Mouse (Mus musculus) central nervous system, embryonic 11.5 days (tissue): Measurements from ENCODE around the gene Gm6370. TPM values are rescaled to one million over a fixed set of nuclear protein-coding genes. Genes with fewer than 3 reads are reported as not detected.

Source experiments
- polyA plus RNA-seq: library from polyadenylated mRNA; depleted of rRNA; stranded (reverse); fragments of >200 nt; gene quantifications from 2 replicates; pipeline ENCODE4 v1.2.3, GENCODE M21; 2012; rRNA removed

Gm6370 gene
- polyA plus RNA-seq, result not detected in 2 replicates

DNA sequence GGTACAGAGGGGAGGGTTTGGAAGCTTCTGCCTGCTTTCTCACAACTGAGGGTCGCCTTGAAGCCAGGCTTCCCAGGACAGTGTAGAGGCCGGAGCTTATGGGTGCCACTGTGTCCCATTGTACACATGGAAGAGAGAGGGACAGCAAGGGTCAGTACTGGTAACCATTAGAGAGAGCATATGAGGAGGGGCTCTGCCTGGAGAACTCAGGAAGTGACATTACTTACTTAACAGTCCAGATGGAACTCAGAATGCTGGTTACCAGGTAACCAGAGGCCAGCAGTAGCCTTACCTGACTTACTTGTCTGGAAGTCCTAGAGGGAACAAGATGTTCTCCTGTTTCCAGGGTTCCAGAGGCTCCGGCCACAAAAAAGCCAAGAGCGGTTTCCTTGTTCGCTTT lies at the start of gene Gm6370:
TSS of gene Gm6370 (plus strand) at position 301 of the 400 bp plus-strand sequence.

DNA sequence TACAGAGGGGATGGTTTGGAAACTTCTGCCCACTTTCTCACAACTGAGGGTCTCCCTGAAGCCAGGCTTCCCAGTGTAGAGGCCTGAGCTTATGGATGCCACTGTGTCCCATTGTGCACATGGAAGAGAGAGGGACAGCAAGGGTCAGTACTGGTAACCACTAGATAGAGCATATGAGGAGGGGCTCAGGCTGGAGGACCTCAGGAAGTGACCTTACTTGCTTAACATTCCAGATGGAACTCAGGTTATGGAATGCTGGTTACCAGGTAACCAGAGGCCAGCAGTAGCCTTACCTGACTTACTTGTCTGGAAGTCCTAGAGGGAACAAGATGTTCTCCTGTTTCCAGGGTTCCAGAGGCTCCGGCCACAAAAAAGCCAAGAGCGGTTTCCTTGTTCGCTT lies 9.5 kb upstream of the Gm6370 start, which contains the start of gene Gm6408:
TSS of gene Gm6408 (plus strand) at position 301 of the 400 bp plus-strand sequence.

GRCm38 (mm10) chr5:146502099-146502498 lies 10.9 kb downstream of the Gm6370 start, which contains the start of gene 4930449I24Rik:
Gene 4930449I24Rik, plus strand, starts transcription at chr5:146502399.

DNA sequence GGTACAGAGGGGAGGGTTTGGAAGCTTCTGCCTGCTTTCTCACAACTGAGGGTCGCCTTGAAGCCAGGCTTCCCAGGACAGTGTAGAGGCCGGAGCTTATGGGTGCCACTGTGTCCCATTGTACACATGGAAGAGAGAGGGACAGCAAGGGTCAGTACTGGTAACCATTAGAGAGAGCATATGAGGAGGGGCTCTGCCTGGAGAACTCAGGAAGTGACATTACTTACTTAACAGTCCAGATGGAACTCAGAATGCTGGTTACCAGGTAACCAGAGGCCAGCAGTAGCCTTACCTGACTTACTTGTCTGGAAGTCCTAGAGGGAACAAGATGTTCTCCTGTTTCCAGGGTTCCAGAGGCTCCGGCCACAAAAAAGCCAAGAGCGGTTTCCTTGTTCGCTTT lies 22.7 kb downstream of the Gm6370 start, which contains the start of gene Gm3402:
TSS of gene Gm3402 (plus strand) at position 301 of the 400 bp plus-strand sequence.

DNA sequence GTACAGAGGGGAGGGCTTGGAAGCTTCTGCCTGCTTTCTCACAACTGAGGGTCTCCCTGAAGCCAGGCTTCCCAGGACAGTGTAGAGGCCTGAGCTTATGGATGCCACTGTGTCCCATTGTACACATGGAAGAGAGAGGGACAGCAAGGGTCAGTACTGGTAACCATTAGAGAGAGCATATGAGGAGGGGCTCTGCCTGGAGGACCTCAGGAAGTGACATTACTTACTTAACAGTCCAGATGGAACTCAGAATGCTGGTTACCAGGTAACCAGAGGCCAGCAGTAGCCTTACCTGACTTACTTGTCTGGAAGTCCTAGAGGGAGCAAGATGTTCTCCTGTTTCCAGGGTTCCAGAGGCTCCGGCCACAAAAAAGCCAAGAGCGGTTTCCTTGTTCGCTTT lies 34.3 kb downstream of the Gm6370 start, which contains the start of gene Gm3404:
TSS of gene Gm3404 (plus strand) at position 301 of the 400 bp plus-strand sequence.

GRCm38 (mm10) chr5:146537347-146537746 lies 46.2 kb downstream of the Gm6370 start, which contains the start of gene Gm3409:
Gene Gm3409, plus strand, starts transcription at chr5:146537647.

Other genes starting within 250 kb of the Gm6370 start
- gene Wasf3, start 106.4 kb upstream of the Gm6370 start, polyA plus RNA-seq, result 18.0 and 19.2 TPM in 2 replicates
- gene Gm6408, start 9.4 kb upstream of the Gm6370 start, polyA plus RNA-seq, result 0.06 TPM in 1 of 2 replicates, not detected in the other
- gene 4930449I24Rik, start 11.0 kb downstream of the Gm6370 start, polyA plus RNA-seq, result not detected in 2 replicates
- not detected in 2 replicates for gene Gm3402, start 22.8 kb downstream of the Gm6370 start, polyA plus RNA-seq
- not detected in 2 replicates for gene Gm3404, start 34.4 kb downstream of the Gm6370 start, polyA plus RNA-seq
- gene Gm3409, start 46.3 kb downstream of the Gm6370 start, polyA plus RNA-seq, result not detected in 2 replicates
- gene Gm3415, start 64.8 kb downstream of the Gm6370 start, polyA plus RNA-seq, result not detected in 2 replicates
- gene Gpr12, start 93.9 kb downstream of the Gm6370 start, polyA plus RNA-seq, result 0.11 and 0.71 TPM in 2 replicates